Mouse (Mus musculus) thymus, postnatal 10 days (tissue): ENCODE data around the gene Mier3.

Source experiments
- DNase-seq, 2 experiments: peaks; one replicate each; pipeline ENCODE4 v3.0.0; 2021; ENCODE audit warnings: low spot score in 2 of 2

Mier3 gene

DNA sequence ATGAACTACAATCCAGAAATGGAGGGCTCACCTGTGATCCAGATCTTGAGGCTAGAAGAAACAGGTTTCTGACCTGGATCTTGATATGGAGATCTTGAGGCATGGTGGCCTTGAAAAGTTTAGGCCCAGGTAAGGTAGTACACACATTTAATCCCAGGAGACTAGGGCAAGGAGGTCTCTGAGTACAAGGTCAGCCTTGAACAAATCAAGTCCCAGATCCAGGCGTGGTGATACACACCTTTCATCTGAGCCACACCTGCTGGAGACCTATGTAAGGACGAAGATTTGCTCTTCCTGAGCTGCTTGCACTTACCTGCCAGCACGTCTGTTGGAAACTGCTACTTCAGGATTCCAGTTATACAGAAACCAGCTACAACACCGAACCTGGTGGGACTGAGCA, at the start of gene Mier3:
Mier3 (plus strand) TSS at position 301 of the 400 bp plus-strand sequence.
- DNase-seq, result no peak

DNA sequence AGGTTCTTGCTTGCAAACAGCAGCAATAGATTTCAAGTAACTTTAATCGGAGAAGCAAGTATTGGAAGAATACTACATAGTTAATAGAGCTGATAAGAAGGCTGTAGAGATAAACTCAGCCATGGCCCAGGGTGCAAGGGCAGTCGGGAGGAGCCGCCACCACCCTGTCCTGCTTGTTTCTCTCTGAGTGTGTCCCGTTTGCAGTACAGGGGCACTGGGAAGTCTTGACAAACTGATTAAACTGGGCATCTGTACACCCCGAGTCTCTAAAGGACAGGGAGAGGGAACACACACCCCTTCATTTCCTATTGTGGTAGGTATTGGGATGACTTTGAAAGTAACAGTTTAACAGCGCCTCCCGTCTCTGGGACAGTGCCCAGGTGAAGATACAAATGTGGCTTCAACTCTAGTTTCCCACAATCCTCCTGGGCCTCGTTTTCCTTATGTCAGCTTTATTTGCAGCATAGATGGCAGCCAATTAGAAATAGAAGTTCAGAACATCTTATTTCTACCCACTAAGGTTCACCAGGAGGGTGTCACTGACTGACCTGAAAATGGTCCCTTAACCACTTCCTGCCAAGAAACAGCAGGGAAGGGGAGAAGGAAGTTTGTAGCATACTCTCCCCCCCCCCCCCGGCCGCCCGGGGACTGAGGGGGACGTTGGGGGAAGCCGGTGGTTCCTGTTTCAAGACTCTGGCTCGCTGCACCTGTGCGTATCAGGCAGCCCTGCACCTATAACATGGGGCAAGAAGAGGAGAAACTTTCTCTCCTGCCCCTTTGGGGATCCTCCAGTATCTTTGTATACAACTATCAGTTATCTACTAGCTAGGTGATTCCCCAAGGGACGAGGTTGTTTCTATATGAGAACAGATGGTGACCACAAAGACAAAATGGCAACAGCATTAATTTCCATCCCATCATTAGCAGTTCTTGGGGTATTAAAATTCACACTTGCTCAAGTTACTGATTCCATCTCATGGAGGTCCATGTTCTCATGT, 46.3 kb upstream of the Mier3 start:
- peak; percentile 44 to 46 for DNase-seq

DNA sequence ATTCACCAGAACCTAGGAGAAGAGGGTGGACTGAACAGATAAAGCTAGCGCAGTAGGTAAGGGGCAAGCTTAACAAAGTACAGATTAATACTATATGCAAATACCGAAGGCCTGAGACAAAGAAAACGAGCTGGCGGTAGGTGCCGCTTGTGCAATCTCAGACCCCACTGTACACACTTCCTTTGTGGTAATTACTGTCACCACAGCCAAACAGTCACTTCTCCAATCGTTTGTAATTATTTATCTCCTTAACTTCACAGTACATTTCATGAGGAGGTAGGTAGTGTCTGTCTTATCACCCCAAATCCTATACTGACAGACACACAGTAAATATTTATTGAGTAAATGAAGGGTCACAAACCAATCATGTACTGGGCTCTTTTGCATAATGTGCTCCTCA, 40.5 kb upstream of the Mier3 start:
- DNase-seq, result no peak

DNA sequence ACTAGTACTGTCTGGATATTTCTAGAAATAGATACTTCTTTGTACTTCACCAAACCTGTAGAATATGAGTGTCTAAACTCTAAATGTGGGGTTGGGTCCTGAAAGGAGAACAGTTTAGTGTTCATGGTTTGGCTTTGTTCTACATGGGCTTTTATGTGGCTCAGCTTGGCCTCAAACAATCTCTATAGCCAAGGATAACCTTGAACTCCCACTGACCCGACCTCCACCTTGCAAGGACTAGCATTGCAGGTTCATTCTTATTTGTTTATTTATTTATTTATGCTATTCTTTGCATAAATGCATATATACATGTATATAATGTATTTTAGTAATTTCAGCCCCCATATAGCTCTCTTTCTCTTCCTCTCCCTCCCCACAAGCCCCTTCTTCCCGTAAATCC, 37.1 kb upstream of the Mier3 start:
- DNase-seq, result no peak

DNA sequence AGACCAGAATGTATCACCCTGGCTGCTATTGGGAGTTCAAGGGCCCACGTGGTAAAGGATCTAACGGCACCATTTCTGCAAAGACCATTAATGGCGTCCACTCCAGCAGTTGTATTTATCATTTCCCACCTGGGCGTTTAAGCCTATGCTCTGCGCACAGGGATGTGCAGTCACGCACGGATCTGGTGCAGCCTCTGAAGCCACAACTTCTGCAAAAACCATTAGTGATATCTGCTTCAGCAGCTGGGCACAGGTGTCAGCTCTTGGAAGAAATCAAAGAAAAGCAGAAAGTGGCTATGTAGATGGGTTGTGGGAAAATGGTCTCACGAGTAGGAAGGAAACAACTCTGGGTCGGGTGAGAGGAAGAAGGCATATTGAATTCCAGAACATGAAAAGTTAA, 34.6 kb upstream of the Mier3 start:
- no peak for DNase-seq

DNA sequence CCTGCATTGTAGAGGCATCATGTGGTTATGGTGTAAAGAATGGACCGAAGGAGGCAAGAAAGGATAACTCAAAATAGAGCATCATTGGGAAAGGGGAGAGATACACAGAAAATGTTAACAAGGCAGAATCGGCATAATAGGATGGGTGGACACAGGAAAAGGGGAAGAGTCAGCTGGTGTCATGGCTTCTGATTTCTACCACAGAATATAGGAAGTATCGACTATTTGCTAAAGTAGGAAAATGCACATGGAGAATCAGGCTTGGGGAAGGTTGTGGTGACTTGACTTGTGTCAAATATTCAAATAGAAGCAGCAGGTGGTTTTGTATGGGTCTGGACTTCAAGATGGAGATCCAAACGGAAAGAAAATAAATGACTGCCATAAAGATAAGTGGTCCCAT, 33.5 kb upstream of the Mier3 start:
- no peak for DNase-seq

DNA sequence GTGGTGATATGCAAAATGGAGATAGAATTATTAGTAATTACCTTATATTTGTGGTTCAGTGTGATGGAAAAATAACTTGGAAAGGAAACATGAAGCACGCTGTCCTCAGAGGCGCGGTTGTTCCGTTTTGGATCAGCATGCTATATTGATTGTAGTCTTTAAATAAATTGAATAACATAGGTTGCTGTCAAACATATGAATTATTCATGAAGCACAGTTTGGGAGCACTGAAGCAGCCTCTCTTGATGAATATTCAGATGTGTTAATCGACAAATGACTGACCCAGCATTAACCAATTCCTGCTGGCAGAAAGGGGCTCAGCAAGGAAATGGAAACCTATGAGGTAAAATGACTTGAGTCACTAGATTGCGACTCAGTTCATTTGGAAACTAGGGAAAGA, 29.8 kb upstream of the Mier3 start:
- DNase-seq, result no peak

DNA sequence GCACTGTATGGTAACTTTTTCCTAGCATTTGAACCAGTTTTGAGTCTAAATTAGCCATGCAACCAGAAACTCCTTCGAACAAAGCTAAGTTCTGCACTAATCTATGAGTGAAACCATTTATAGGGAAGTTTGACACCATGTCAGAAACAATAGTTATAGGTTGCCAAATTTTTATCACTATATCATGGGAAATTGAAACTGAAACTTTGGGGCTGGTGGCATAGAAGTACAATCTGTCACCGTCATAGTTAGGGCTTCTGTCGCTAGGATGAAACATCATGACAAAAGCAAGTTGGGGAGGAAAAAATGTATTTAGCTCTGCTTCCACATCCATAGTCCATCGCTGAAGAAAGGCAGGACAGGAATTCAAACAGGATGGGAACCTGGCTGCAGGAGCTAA, 25.5 kb upstream of the Mier3 start:
- DNase-seq, result no peak

DNA sequence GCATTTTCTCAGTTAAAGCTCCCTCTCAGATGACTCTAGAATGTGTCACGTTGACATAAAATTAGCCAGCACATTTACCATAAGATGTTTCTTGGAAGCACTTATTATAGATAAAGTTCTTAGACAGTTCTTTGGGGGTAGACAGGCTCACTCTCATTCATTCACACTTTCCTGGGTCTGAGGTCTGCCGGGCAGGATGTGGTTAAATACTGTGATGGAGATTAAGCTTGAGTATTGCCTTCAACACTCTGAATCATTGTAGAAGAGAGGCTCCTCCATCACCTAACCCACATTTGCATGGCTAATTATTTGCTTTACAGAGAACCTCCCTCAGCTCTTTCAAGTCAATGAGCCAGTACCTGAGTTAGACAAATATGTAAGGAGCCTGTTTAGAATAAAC, 24.9 kb upstream of the Mier3 start:
- peak; percentile 14 to 18 for DNase-seq

DNA sequence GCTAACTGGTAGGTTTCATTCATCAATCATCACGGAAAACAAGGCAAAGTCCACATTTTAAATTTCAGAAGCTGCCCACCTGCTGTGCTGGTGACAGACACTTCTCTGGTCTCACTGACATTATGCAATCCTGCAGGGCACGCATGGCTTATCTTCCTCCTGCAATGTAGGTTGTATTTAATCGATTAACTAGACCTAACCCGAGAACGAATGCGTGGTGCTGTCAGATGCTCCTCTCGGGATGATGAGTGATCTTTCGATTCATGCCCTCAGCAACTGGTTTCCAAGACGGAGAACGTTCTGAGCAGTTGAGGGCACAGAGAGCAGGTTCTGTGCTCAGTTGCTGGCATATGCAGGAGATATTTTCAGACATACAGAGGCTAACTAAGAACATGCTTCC, 24.5 kb upstream of the Mier3 start:
- DNase-seq, result no peak

DNA sequence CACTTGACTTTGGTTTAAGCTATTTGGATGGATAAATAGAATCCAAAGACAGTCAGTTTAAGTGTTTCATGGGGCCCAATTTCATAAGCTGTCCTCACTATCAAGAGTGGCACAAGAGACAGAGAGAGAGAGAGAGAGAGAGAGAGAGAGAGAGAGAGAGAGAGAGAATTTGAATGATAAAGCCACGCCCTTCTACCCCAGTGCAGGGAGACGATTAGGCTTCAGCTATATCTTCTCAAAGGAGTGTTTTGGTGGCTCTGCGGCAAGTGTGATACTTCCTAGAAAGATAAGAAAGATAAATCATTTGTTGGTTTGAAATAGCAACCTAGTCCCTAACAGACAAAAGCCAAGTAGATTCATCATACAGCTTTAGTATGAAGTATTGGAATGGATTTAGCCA, 24.0 kb upstream of the Mier3 start:
- DNase-seq, result no peak

DNA sequence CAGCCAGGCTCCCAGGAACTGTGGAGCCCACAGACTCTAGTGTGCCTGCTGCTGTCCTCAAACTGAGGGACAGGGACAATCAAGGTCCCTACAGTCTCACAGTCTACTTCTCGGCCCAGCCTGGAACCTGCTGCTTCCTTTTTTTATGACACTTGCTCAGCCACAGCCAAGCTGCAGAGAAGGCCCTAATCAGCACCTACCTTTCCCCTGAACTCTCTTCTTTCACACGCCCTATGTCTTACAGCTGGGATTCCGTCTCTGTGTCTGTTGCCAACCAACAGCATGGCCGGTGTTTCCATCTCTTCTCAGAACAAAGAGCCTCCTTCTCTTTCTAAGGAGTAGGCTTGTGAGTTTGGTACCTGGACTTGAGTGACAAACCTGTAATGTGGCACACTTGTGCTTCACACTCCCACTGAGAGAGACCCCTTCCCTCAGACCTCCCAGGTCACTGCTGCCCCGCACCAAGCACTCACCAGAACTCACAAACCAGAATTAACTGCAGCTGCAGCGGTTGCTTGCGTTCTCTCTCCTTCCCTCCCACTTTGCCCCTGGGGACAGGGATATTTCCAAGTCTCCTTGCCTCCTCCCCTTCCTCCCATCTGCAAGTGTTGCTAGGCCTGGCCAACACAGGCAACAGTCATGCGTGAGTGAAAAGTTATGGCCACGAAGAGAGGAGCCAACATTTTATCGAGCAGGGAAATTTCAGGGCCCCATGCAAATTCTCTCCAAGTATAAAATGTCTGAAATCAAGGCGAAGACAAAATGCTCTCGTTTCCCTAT, 22.1 kb upstream of the Mier3 start:
- DNase-seq, result no peak

DNA sequence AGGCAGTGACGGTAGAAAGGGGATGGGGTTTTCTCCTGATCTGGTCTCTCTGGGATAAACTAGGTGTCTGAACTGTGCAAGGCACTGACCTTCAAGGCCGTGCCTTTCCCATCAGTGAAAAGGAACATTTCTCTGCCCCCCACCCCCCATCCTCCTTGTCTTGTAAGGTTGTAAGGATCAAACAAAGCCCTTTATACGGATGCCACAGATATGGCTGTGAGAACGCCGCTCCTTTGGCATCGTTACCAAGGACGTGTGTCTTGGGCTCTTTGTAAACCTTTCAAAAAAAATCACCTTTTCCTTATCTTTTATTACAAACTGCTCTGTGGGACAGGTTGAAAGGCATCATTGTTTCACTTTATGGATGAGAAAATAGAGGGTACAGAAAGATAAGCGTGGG, 21.3 kb upstream of the Mier3 start:
- no peak for DNase-seq

DNA sequence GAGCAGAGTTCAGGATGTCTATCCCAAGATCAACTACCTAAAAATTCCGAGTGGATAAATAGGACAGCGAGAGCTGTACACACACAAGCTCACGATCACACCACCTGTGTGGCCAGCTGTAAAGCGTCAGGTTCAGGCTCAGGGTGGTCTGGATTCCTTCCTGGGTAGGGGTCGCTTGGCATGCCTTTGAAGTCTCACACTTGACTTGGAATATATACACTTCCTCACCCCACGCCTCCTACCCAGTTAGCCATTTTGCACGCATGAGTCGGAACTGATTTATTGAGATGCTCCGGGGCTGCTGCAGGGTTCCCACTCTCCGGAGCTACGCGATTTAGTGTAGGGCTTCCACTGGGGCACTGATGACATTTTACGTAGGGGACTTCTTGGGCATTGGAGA, 20.7 kb upstream of the Mier3 start:
- no peak for DNase-seq

DNA sequence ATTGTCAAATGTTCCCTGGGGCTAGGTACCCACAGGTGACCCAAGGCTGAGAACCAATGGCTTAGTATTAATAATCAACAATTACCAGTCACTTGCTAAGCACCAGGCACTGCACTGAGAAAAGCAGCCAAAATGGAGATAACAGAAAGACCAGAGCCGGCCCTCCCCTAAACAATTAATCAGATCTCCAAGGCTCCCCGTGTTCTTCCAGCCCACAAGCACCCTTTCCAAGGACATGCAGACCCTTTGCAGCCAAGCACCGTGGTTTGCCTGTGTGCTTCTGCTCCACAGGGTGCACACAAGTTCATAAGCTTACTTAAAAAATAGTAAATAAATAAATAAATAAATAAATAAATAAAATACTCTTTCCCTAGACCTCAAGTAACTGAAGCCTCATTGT, 20.2 kb upstream of the Mier3 start:
- DNase-seq, result no peak

DNA sequence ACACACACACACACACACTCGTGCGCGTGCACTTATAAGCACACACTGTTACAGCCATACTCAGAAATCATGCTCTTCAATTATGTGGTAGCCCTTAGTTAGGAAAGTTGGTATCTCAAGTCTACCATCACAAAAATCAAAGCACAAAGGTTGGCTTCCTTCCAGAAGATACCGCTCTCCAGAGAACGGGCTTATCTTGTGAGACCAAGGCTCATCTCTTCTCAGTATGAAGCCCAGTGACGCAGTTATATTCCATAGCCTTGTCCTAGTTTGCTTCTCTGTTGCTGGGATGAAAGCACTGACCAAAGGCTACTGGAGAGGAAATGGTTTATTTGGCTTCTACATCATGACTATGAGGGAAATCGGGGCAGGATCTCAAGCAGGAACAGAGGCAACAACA, 12.8 kb upstream of the Mier3 start:
- no peak for DNase-seq

DNA sequence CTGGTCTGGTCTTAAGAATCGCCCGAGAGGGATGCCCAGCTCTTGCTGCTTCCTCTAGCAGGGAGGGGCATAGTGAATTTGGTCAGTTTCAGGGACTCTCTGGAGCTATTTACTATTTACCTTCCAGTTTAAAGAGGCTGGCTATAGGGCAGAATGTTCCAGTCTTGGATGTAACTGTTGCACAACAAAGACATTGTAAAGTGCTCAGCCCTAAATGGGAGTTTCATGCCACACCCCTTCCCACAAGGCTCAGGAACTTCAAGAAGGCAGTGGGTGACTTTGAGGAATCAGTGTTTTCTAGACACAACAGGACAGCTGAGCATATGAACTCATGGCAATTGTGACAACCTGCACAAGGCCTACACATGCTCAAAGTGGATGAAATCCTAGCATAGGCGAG, 3.9 kb upstream of the Mier3 start:
- DNase-seq, result no peak

DNA sequence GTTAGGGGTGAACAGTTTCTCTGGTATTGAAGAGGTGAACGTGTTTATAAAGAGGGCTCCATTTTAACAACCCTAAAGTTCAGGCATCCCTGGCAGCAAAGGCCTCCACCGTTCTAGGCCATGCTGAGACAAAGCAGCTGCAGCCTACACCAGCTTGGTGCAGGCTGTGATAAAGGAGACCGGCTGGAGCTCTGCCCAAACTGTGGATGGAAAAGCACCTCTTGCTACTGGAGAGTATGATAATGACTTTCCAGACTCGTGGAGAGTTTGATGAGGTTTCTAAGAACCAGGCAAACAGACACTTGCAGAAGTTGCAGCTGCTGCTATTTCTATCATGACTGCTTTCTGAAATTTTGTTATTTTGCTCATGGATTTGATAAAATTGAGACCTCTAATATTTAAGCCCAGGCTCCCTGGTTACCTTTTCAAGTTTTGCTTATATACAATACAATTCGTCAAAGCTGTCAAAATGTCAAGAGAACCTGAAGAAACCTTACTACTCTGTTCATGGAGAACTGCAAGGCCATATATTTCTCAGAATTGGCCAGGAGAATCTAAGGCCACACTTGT, 3.4 kb downstream of the Mier3 start:
- DNase-seq, result no peak

DNA sequence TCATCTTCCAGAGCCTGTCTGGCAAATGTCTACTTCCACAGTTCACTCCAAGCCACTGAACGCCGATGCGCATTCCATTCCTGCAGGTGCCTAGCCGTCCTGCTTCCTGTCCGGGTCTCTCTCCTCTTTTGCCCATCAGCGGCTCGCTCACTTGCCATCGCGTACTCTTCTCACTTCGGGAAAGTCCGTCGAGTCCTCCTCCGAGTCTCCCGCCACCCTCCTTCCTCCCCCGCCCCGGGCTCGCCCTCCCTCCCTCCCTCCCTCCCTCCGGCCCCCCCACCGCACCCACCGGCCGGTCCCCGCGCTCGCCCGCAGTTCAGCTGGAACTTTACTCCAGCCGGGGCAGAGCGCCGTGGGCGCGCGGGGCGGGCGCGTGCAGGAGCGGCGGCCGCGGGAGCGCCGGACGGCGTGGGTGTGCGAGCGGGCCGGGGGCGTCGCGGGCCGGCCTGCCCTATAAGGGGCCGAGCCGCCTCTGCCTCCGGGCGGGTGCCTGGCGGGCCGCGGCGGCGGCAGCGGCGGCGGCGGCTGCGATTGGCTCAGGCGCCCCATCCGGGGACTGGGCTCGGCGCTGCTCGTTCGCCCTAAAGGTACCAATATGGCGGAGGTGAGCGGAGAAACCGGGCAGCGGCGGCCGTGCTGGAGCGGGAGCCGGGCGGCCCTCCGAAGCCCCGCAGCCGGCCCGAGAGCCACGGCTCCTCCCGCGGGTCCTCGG, 5.1 kb downstream of the Mier3 start:
- DNase-seq, result peak; percentile 72 to 83

DNA sequence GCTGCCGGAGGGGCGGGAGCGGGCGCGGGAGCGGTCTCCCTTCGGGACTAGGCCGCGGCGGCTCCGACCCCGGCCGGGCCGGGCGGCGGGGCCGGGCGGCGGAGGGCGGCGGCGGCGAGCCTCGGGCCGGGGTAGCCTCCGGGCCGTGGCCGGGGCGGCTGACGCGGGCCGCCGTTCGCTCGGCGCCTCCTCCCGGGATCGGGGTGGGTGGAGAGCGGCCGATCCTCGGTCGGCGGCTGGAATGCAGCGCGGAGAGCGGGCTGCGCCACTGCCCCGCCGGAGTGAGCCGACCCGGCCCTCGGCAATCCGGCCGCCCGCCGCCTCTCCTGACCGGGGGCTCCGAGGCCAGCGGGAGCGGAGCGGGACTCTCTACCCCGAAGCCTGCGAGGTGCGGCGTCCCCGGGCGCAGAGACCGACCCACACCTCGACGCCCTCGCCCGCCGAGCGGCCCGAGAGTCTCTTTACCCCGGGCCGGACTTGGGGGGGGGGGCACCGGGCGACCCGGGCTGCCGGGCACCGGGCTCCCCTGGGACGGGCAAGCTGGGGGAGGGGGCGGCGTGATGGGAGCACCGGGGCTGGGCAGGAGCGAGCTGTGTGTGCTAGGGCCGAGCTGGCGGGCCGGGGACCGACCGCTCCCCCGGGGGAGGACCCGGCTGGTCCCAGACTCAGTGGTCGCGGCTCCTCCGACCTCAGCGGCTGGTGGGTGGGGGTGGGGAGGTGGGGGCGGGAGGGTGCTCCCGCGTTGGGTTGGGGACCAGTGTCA, 5.9 kb downstream of the Mier3 start:
- DNase-seq, result peak; percentile 7 to 31

DNA sequence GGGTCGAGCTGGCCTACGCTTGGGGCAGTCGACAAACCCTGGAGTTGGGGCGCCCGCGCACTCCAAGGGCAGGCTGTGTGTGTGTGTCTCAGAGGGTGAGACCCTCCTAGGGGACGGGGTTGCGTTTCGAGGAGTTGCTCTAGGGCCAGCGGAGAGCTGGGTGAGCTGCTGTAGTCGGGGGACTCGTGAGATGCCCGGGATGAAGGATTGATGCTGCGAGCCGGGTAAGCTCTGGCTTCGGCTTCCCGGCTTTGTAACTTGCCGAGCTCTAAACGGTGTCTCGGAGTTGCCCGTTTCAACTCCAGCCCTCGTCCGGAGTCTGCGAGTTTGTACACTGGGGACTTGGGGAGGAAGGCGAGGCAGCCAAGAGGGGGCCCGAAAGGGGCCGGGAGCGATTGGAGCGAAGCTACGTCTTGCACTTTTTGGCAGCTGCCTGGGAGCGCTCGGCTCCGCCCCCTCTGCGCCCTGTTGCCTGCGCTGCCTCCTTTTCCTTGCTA, 6.6 kb downstream of the Mier3 start:
- peak; percentile 42 to 51 for DNase-seq
